In genomic region chr2:58159880-58160279, GRCm38 (mm10) we compare ENCODE assay signal across 8 mouse cellular contexts. TPM values are rescaled to one million over a fixed set of nuclear protein-coding genes. Genes with fewer than 3 reads are reported as not detected.
DNase-seq lines count a peak whose midpoint lies in the region; ATAC-seq and TF ChIP-seq lines count a peak whose summit lies in the region.

No protein-coding gene starts in this region.

- no peak overlapping the region for H3K27ac ChIP-seq in gastrocnemius, adult 2 months
- peak overlapping the region; percentile 83 for H3K27ac ChIP-seq in bone marrow, adult 2 months (ENCODE audit: control insufficient read depth, insufficient read depth, low read depth, low read length, poor library complexity)
- no peak overlapping the region for H3K27ac ChIP-seq in forebrain, embryonic 16.5 days (ENCODE audit: low read length)
- H3K27ac ChIP-seq in forebrain, embryonic 10.5 days: no peak overlapping the region

- H3K4me2 ChIP-seq in forebrain, embryonic 16.5 days (ENCODE audit: low read length): no peak overlapping the region

- H3K4me1 ChIP-seq in bone marrow, adult 2 months (ENCODE audit: control insufficient read depth, insufficient read depth, low read length): peaks cover 5% of the 10 kb centered on the region
- H3K4me1 ChIP-seq in forebrain, embryonic 16.5 days (replicated peaks; ENCODE audit: control insufficient read depth, insufficient read depth, low read length): no peaks in the 10 kb centered on the region
- H3K4me1 ChIP-seq in forebrain, embryonic 10.5 days: no peaks in the 10 kb centered on the region

- 3% methylated on average over 13 of the region's 13 CpGs for WGBS in bone marrow, adult 2 months
- 94% methylated on average over 13 of the region's 13 CpGs for WGBS in forebrain, embryonic 16.5 days
- WGBS in forebrain, embryonic 10.5 days: 91% methylated on average over 13 of the region's 13 CpGs

- no peak for DNase-seq in gastrocnemius, adult 2 months
- no peak for DNase-seq in gastrocnemius, postnatal 36 days
- DNase-seq in lung, postnatal 14 days: peak; percentile 56
- DNase-seq in spleen, postnatal 36 days (ENCODE audit: low spot score in 2 of 2): peak; percentile 84
- DNase-seq in urinary bladder, postnatal 14 days (ENCODE audit: low spot score): no peak
- DNase-seq in forebrain, embryonic 10.5 days (ENCODE audit: extremely low spot score, low spot score): no peak

- intact Hi-C loops in gastrocnemius, adult 2 months (cut with DNase I): no loop called here
- intact Hi-C loops in gastrocnemius, postnatal 36 days (cut with DNase I): no loop called here

- TF ChIP-seq POLR2A in bone marrow, adult 2 months (IDR thresholded peaks at IDR 0.05; ENCODE audit: borderline replicate concordance, control insufficient read depth, low read depth, low read length): peak; percentile 81

- H3K4me3 ChIP-seq in gastrocnemius, adult 2 months: peak overlapping the region; percentile 38
- peak overlapping the region; percentile 76 for H3K4me3 ChIP-seq in bone marrow, adult 2 months (replicated peaks; ENCODE audit: control insufficient read depth, low read depth, low read length)
- H3K4me3 ChIP-seq in forebrain, embryonic 16.5 days (replicated peaks; ENCODE audit: low read length): no peak overlapping the region
- no peak overlapping the region for H3K4me3 ChIP-seq in forebrain, embryonic 10.5 days

- no peak overlapping the region for H3K9ac ChIP-seq in forebrain, embryonic 16.5 days (replicated peaks; ENCODE audit: low read depth, low read length)

- TF ChIP-seq CTCF in gastrocnemius, adult 2 months (IDR thresholded peaks at IDR 0.05): no peak
- TF ChIP-seq CTCF in bone marrow, adult 2 months (IDR thresholded peaks at IDR 0.05; ENCODE audit: control insufficient read depth, insufficient read depth, low read length): no peak

- ATAC-seq in forebrain, embryonic 16.5 days: no peak

- H3K27me3 ChIP-seq in forebrain, embryonic 16.5 days (replicated peaks; ENCODE audit: control insufficient read depth, insufficient read depth, low read length): no peaks in the 10 kb centered on the region
- H3K27me3 ChIP-seq in forebrain, embryonic 10.5 days (ENCODE audit: poor library complexity, severe bottlenecking): no peaks in the 10 kb centered on the region

- H3K9me3 ChIP-seq in forebrain, embryonic 16.5 days (ENCODE audit: control insufficient read depth, low read length): no peaks in the 10 kb centered on the region
- no peaks in the 10 kb centered on the region for H3K9me3 ChIP-seq in forebrain, embryonic 10.5 days

- H3K36me3 ChIP-seq in forebrain, embryonic 16.5 days (ENCODE audit: control insufficient read depth, insufficient read depth): no peaks in the 10 kb centered on the region
- no peaks in the 10 kb centered on the region for H3K36me3 ChIP-seq in forebrain, embryonic 10.5 days (replicated peaks)

RNA-seq across cellular contexts. Expression of gene Cytip, which starts 35.5 kb away (rescaled TPM):
- total RNA-seq in gastrocnemius, adult 2 months (2021): under 1 TPM; 0.28 to 0.42 TPM
- under 1 TPM; 0.20 to 0.79 TPM for total RNA-seq in gastrocnemius, postnatal 36 days (2021)
- 6.5 and 17.4 TPM in 2 replicates for polyA plus RNA-seq in bone marrow, adult 2 months (2011; ENCODE audit: insufficient read depth, insufficient read length, low replicate concordance, missing spikeins)
- polyA plus RNA-seq in forebrain, embryonic 16.5 days (2015; fragmentation: Nextera tagmentation; extraction: Ambion mirVana): 0.11 and 0.12 TPM in 2 replicates
- 0.17 and 0.21 TPM in 2 replicates for polyA plus RNA-seq in forebrain, embryonic 10.5 days (2016; fragmentation: Nextera tagmentation; extraction: Ambion mirVana)

Comparison
In these comparisons a context has a peak if more than half of its experiments do, and no peak if none do; other contexts are left out.
1. DNase-seq: peak in lung, postnatal 14 days (single experiment) and spleen, postnatal 36 days (2 of 2); none in gastrocnemius, adult 2 months (single experiment), gastrocnemius, postnatal 36 days (0 of 2), urinary bladder, postnatal 14 days (single experiment) and forebrain, embryonic 10.5 days (single experiment).
2. H3K4me3 ChIP-seq: peak in gastrocnemius, adult 2 months (single experiment) and bone marrow, adult 2 months (single experiment); none in forebrain, embryonic 16.5 days (single experiment) and forebrain, embryonic 10.5 days (single experiment).